Mouse (Mus musculus): ENCODE measurements around the gene Pou2af1. TPM values are rescaled to one million over a fixed set of nuclear protein-coding genes. Genes with fewer than 3 reads are reported as not detected.

Pou2af1 gene
- total RNA-seq, 2 experiments from 2014 or later: 0.11 to 0.16 TPM

Other genes with a start within 250 kb of the Pou2af1 start
- gene Sik2, start 204.6 kb upstream of the Pou2af1 start, total RNA-seq (2021): 10 to 100 TPM; 12.0 to 13.3 TPM
- gene Btg4, start 152.8 kb upstream of the Pou2af1 start, total RNA-seq (2021): not detected
- 1 to 10 TPM; 2.3 to 3.5 TPM for gene Layn, start 136.6 kb upstream of the Pou2af1 start, total RNA-seq (2021)
- gene 4833427G06Rik, start 111.6 kb upstream of the Pou2af1 start, total RNA-seq (2021): not detected
- not detected for gene Gm32742, start 48.2 kb upstream of the Pou2af1 start, total RNA-seq (2021)
- gene Colca2, start 64.9 kb downstream of the Pou2af1 start, total RNA-seq (2021): under 1 TPM; 0.47 to 0.59 TPM
- not detected for gene 1810046K07Rik, start 115.2 kb downstream of the Pou2af1 start, total RNA-seq (2021)